Mouse (Mus musculus) megakaryocyte-erythroid progenitor cell, adult 5-6 weeks (primary cell): ENCODE measurements at regions not wholly inside any gene's neighbourhood (a gene's known extent, or its start where the extent isn't known, plus 50 kb on each side); places are given as distances from the start of the nearest gene placed in this dataset.

ENCODE experiments used
- ATAC-seq: replicated peaks from 2 replicates; pipeline ENCODE4 v1.8.0; 2016; ENCODE audit warnings: mild to moderate bottlenecking, inconsistent platforms; ENCODE audit not compliant: severe bottlenecking, poor library complexity, low FRiP score, low TSS enrichment

GRCm38 (mm10) chr13:35377487-35377886 is 282.1 kb upstream of the Cdyl start:
- no peak for ATAC-seq

GRCm38 (mm10) chr13:35379500-35379899 is 280.1 kb upstream of the Cdyl start:
- no peak for ATAC-seq

- no peak for ATAC-seq
These were observed 279.2 kb upstream of the Cdyl start for GRCm38 (mm10) chr13:35380224-35381009.

GRCm38 (mm10) chr13:35381641-35382040 is 278.0 kb upstream of the Cdyl start:
- no peak for ATAC-seq

GRCm38 (mm10) chr13:35383000-35383623 is 276.5 kb upstream of the Cdyl start:
- no peak; the same call in 1 of the 2 replicates for ATAC-seq

- ATAC-seq, result no peak
These were observed 276.0 kb upstream of the Cdyl start for GRCm38 (mm10) chr13:35383624-35384018.

- no peak for ATAC-seq
These were observed 271.3 kb upstream of the Cdyl start for GRCm38 (mm10) chr13:35388380-35388779.

GRCm38 (mm10) chr13:35389781-35390525 is 269.7 kb upstream of the Cdyl start:
- no peak for ATAC-seq

- no peak for ATAC-seq
These were observed 269.1 kb upstream of the Cdyl start for GRCm38 (mm10) chr13:35390526-35390880.

GRCm38 (mm10) chr13:35392167-35392566 is 267.5 kb upstream of the Cdyl start:
- ATAC-seq, result no peak

GRCm38 (mm10) chr13:35395192-35395591 is 264.4 kb upstream of the Cdyl start:
- ATAC-seq, result no peak

- no peak for ATAC-seq
These were observed 264.0 kb upstream of the Cdyl start for GRCm38 (mm10) chr13:35395630-35396029.

- no peak for ATAC-seq
These were observed 262.5 kb upstream of the Cdyl start for GRCm38 (mm10) chr13:35397166-35397565.

- no peak for ATAC-seq
These were observed 261.4 kb upstream of the Cdyl start for GRCm38 (mm10) chr13:35398192-35398591.

GRCm38 (mm10) chr13:35402856-35403255 is 256.8 kb upstream of the Cdyl start:
- no peak for ATAC-seq

- ATAC-seq, result no peak
These were observed 255.2 kb upstream of the Cdyl start for GRCm38 (mm10) chr13:35404428-35404827.

GRCm38 (mm10) chr13:35405384-35405783 is 254.2 kb upstream of the Cdyl start:
- no peak for ATAC-seq

GRCm38 (mm10) chr13:35417500-35417899 is 242.1 kb upstream of the Cdyl start:
- no peak for ATAC-seq

- ATAC-seq, result no peak
These were observed 239.6 kb upstream of the Cdyl start for GRCm38 (mm10) chr13:35420076-35420475.

- no peak for ATAC-seq
These were observed 233.6 kb upstream of the Cdyl start for GRCm38 (mm10) chr13:35426061-35426460.

GRCm38 (mm10) chr13:35435173-35435572 is 224.5 kb upstream of the Cdyl start:
- ATAC-seq, result no peak
